Mouse (Mus musculus): ENCODE results near the gene Cfap45. TPM values are rescaled to one million over a fixed set of nuclear protein-coding genes. Genes with fewer than 3 reads are reported as not detected.

Gene Cfap45
- polyA plus RNA-seq, 1 experiment from 2014 or later: 1.1 TPM

- WGBS: 85% methylated on average over 16 of the region's 16 CpGs
- Histone ChIP-seq H3K4me1 (replicated peaks) (peaks cover 35% of the 10 kb centered on the region), H3K4me2 (no peak overlapping the region), H3K9me3 (no peaks in the 10 kb centered on the region), H3K27ac (no peak overlapping the region), H3K4me3 (replicated peaks) (no peak overlapping the region), H3K36me3 (no peaks in the 10 kb centered on the region), H3K9ac (replicated peaks) (no peak overlapping the region), H3K27me3 (peaks cover 18% of the 10 kb centered on the region; the same call in 1 of the 2 replicates)
- ATAC-seq (ENCODE audit: insufficient number of reproducible peaks, insufficient read depth, low FRiP score, low TSS enrichment, low read depth): no peak
Observed at GRCm38 (mm10) chr1:172535116-172535515, 14.5 kb downstream of the Cfap45 start.

GRCm38 (mm10) chr1:172539827-172540226, 19.2 kb downstream of the Cfap45 start:
- ATAC-seq (ENCODE audit: insufficient number of reproducible peaks, insufficient read depth, low FRiP score, low TSS enrichment, low read depth): 0 out of 2 replicates have a peak, but pooled peaks have one; percentile 2
- H3K9me3 ChIP-seq: no peaks in the 10 kb centered on the region
- no peak overlapping the region for H3K9ac ChIP-seq (replicated peaks)
- 0 out of 2 replicates have a peak overlapping the region, but pooled peaks have one; percentile 29 for H3K27ac ChIP-seq
- H3K27me3 ChIP-seq: peaks cover 4% of the 10 kb centered on the region; the same call in 1 of the 2 replicates
- no peak overlapping the region for H3K4me3 ChIP-seq (replicated peaks)
- 43% methylated on average over 6 of the region's 6 CpGs for WGBS
- no peaks in the 10 kb centered on the region for H3K36me3 ChIP-seq
- peaks cover 28% of the 10 kb centered on the region for H3K4me1 ChIP-seq (replicated peaks)
- no peak overlapping the region for H3K4me2 ChIP-seq

GRCm38 (mm10) chr1:172540283-172540820, 19.8 kb downstream of the Cfap45 start:
- peaks cover 28% of the 10 kb centered on the region for H3K4me1 ChIP-seq (replicated peaks)
- no peaks in the 10 kb centered on the region for H3K36me3 ChIP-seq
- H3K4me2 ChIP-seq: no peak overlapping the region
- 0 out of 2 replicates have a peak overlapping the region, but pooled peaks have one; percentile 29 for H3K27ac ChIP-seq
- no peaks in the 10 kb centered on the region for H3K9me3 ChIP-seq
- H3K9ac ChIP-seq (replicated peaks): no peak overlapping the region
- H3K27me3 ChIP-seq: peaks cover 4% of the 10 kb centered on the region; the same call in 1 of the 2 replicates
- no peak overlapping the region for H3K4me3 ChIP-seq (replicated peaks)
- no peak for ATAC-seq (ENCODE audit: insufficient number of reproducible peaks, insufficient read depth, low FRiP score, low TSS enrichment, low read depth)
- 63% methylated on average over 11 of the region's 11 CpGs for WGBS

GRCm38 (mm10) chr1:172546062-172546461, 25.5 kb downstream of the Cfap45 start:
- Histone ChIP-seq H3K4me3 (replicated peaks) (no peak overlapping the region), H3K4me1 (replicated peaks) (peaks cover 33% of the 10 kb centered on the region), H3K9me3 (no peaks in the 10 kb centered on the region), H3K27me3 (peaks cover 18% of the 10 kb centered on the region), H3K9ac (replicated peaks) (no peak overlapping the region), H3K36me3 (no peaks in the 10 kb centered on the region), H3K27ac (no peak overlapping the region), H3K4me2 (no peak overlapping the region)
- WGBS: 90% methylated on average over 4 of the region's 4 CpGs
- no peak for ATAC-seq (ENCODE audit: insufficient number of reproducible peaks, insufficient read depth, low FRiP score, low TSS enrichment, low read depth)

GRCm38 (mm10) chr1:172548501-172548900, 27.9 kb downstream of the Cfap45 start:
- Histone ChIP-seq H3K9ac (replicated peaks) (no peak overlapping the region), H3K9me3 (no peaks in the 10 kb centered on the region), H3K4me3 (replicated peaks) (no peak overlapping the region), H3K4me1 (replicated peaks) (peaks cover 35% of the 10 kb centered on the region), H3K36me3 (no peaks in the 10 kb centered on the region), H3K27ac (no peak overlapping the region), H3K27me3 (peaks cover 20% of the 10 kb centered on the region), H3K4me2 (no peak overlapping the region)
- ATAC-seq (ENCODE audit: insufficient number of reproducible peaks, insufficient read depth, low FRiP score, low TSS enrichment, low read depth): no peak
- WGBS: 53% methylated on average over 7 of the region's 7 CpGs

- Histone ChIP-seq H3K4me1 (replicated peaks) (peaks cover 35% of the 10 kb centered on the region), H3K4me2 (0 out of 2 replicates have a peak overlapping the region, but pooled peaks have one; percentile 58), H3K27me3 (peaks cover 20% of the 10 kb centered on the region), H3K9ac (replicated peaks) (no peak overlapping the region), H3K27ac (no peak overlapping the region), H3K4me3 (replicated peaks) (no peak overlapping the region), H3K36me3 (no peaks in the 10 kb centered on the region), H3K9me3 (no peaks in the 10 kb centered on the region)
- no peak for ATAC-seq (ENCODE audit: insufficient number of reproducible peaks, insufficient read depth, low FRiP score, low TSS enrichment, low read depth)
- 8% methylated on average over 2 of the region's 2 CpGs for WGBS
Observed at GRCm38 (mm10) chr1:172549314-172549713, 28.7 kb downstream of the Cfap45 start.

- no peak overlapping the region for H3K9ac ChIP-seq (replicated peaks)
- WGBS: 3% methylated on average over 8 of the region's 8 CpGs
Observed at GRCm38 (mm10) chr1:172549717-172550116, 29.1 kb downstream of the Cfap45 start.

GRCm38 (mm10) chr1:172550551-172550951, 29.9 kb downstream of the Cfap45 start:
- Histone ChIP-seq H3K9ac (replicated peaks) (no peak overlapping the region; the same call in 1 of the 2 replicates), H3K27ac (no peak overlapping the region), H3K4me1 (replicated peaks) (peaks cover 35% of the 10 kb centered on the region), H3K4me3 (replicated peaks) (peak overlapping the region; percentile 27), H3K36me3 (no peaks in the 10 kb centered on the region), H3K9me3 (no peaks in the 10 kb centered on the region), H3K4me2 (peak overlapping the region; percentile 58), H3K27me3 (peaks cover 20% of the 10 kb centered on the region)
- peak; percentile 49 for ATAC-seq (ENCODE audit: insufficient number of reproducible peaks, insufficient read depth, low FRiP score, low TSS enrichment, low read depth)
- WGBS: 2% methylated on average over 8 of the region's 8 CpGs

More at GRCm38 (mm10) chr1:172549717-172550116, 29.1 kb downstream of the Cfap45 start:
- peaks cover 20% of the 10 kb centered on the region for H3K27me3 ChIP-seq
- peak overlapping the region; percentile 27; the same call in 1 of the 2 replicates for H3K4me3 ChIP-seq (replicated peaks)
- ATAC-seq (ENCODE audit: insufficient number of reproducible peaks, insufficient read depth, low FRiP score, low TSS enrichment, low read depth): no peak
- no peak overlapping the region for H3K27ac ChIP-seq
- no peaks in the 10 kb centered on the region for H3K36me3 ChIP-seq
- peaks cover 35% of the 10 kb centered on the region for H3K4me1 ChIP-seq (replicated peaks)
- peak overlapping the region; percentile 58 for H3K4me2 ChIP-seq
- no peaks in the 10 kb centered on the region for H3K9me3 ChIP-seq

GRCm38 (mm10) chr1:172551009-172551408, 30.4 kb downstream of the Cfap45 start:
- WGBS: 51% methylated on average over 7 of the region's 7 CpGs
- Histone ChIP-seq H3K27me3 (peaks cover 20% of the 10 kb centered on the region), H3K4me3 (replicated peaks) (peak overlapping the region; percentile 27), H3K9ac (replicated peaks) (no peak overlapping the region; the same call in 1 of the 2 replicates), H3K36me3 (no peaks in the 10 kb centered on the region), H3K4me2 (peak overlapping the region; percentile 58), H3K27ac (no peak overlapping the region), H3K9me3 (no peaks in the 10 kb centered on the region), H3K4me1 (replicated peaks) (peaks cover 35% of the 10 kb centered on the region)
- no peak for ATAC-seq (ENCODE audit: insufficient number of reproducible peaks, insufficient read depth, low FRiP score, low TSS enrichment, low read depth)

- peaks cover 25% of the 10 kb centered on the region for H3K27me3 ChIP-seq
- no peak overlapping the region for H3K27ac ChIP-seq
- 41% methylated on average over 1 of the region's 1 CpGs for WGBS
- H3K9ac ChIP-seq (replicated peaks): no peak overlapping the region
- no peaks in the 10 kb centered on the region for H3K36me3 ChIP-seq
- ATAC-seq (ENCODE audit: insufficient number of reproducible peaks, insufficient read depth, low FRiP score, low TSS enrichment, low read depth): no peak
- H3K4me1 ChIP-seq (replicated peaks): peaks cover 35% of the 10 kb centered on the region
- H3K9me3 ChIP-seq: no peaks in the 10 kb centered on the region
- H3K4me2 ChIP-seq: no peak overlapping the region
- no peak overlapping the region for H3K4me3 ChIP-seq (replicated peaks)
Observed at GRCm38 (mm10) chr1:172552623-172553022, 32.0 kb downstream of the Cfap45 start.

- Histone ChIP-seq H3K4me1 (replicated peaks) (peaks cover 22% of the 10 kb centered on the region), H3K4me3 (replicated peaks) (no peak within 1 kb of the TSS), H3K27ac (no peak within 1 kb of the TSS), H3K36me3 (no peaks in the 10 kb centered on the region), H3K4me2 (no peak within 1 kb of the TSS), H3K9ac (replicated peaks) (no peak within 1 kb of the TSS), H3K9me3 (no peaks in the 10 kb centered on the region), H3K27me3 (peaks cover 29% of the 10 kb centered on the region)
- WGBS: 79% methylated on average over 11 of the region's 11 CpGs
- ATAC-seq (ENCODE audit: insufficient number of reproducible peaks, insufficient read depth, low FRiP score, low TSS enrichment, low read depth): no peak
Observed at GRCm38 (mm10) chr1:172555638-172556037, 35.0 kb downstream of the Cfap45 start, which contains the start of gene Vsig8. Vsig8 (plus strand) TSS chr1:172555938.

Data from limb, embryonic 12.5 days (tissue).